ENCODE assay signal across 23 mouse cellular contexts in genomic region chr15:102420986-102421385, GRCm38 (mm10). TPM values are rescaled to one million over a fixed set of nuclear protein-coding genes. Genes with fewer than 3 reads are reported as not detected.
DNase-seq lines count a peak whose midpoint lies in the region; ATAC-seq and TF ChIP-seq lines count a peak whose summit lies in the region.
"Had no signal": no experiment of that assay in that cellular context is flagged by ENCODE, and none has a peak within 500 bp of the region (broad histone marks: within the 10 kb centered on the region; RNA-seq: fewer than 3 reads in every experiment).

No protein-coding gene starts in this region.

- H3K27ac ChIP-seq in heart, embryonic 15.5 days, result peak overlapping the region; percentile 3; the same call in 1 of the 2 replicates
- peak overlapping the region; percentile 1; the same call in 1 of the 2 replicates for H3K27ac ChIP-seq in layer of hippocampus, adult 2 months
- H3K27ac ChIP-seq in MEL (ENCODE audit: control insufficient read depth, low read depth, low read length), result peak overlapping the region; percentile 16; the same call in 1 of the 2 replicates
- H3K27ac ChIP-seq: embryonic facial prominence, embryonic 10.5 days; embryonic facial prominence, embryonic 15.5 days; forebrain, embryonic 12.5 days; heart, embryonic 10.5 days; intestine, embryonic 15.5 days; limb, embryonic 10.5 days; limb, embryonic 15.5 days; liver, embryonic 13.5 days; midbrain, embryonic 12.5 days; neural tube, embryonic 12.5 days had no signal

- no peak overlapping the region for H3K4me2 ChIP-seq in heart, embryonic 15.5 days
- H3K4me2 ChIP-seq: embryonic facial prominence, embryonic 15.5 days; forebrain, embryonic 12.5 days; intestine, embryonic 15.5 days; limb, embryonic 15.5 days; liver, embryonic 13.5 days; midbrain, embryonic 12.5 days; neural tube, embryonic 12.5 days had no signal

- no peak for TF ChIP-seq CTCF in layer of hippocampus, adult 2 months (conservative IDR thresholded peaks at IDR 0.05)
- no peak for TF ChIP-seq CTCF in MEL (IDR thresholded peaks at IDR 0.05 in 2 of 3, conservative IDR thresholded peaks at IDR 0.05 in 1 of 3; ENCODE audit: control insufficient read depth in 1 of 3, insufficient read depth in 1 of 3, low read depth in 2 of 3, low read length in 3 of 3, poor library complexity in 1 of 3, severe bottlenecking in 1 of 3)

- H3K4me3 ChIP-seq in heart, embryonic 15.5 days, result no peak overlapping the region
- H3K4me3 ChIP-seq in layer of hippocampus, adult 2 months, result no peak overlapping the region
- no peak overlapping the region for H3K4me3 ChIP-seq in MEL (ENCODE audit: control insufficient read depth in 1 of 2, insufficient read depth in 1 of 2, low read depth in 2 of 2, low read length in 2 of 2)
- H3K4me3 ChIP-seq: embryonic facial prominence, embryonic 10.5 days; embryonic facial prominence, embryonic 15.5 days; forebrain, embryonic 12.5 days; heart, embryonic 10.5 days; intestine, embryonic 15.5 days; limb, embryonic 10.5 days; limb, embryonic 15.5 days; liver, embryonic 13.5 days; megakaryocyte, embryonic 14.5 days; midbrain, embryonic 12.5 days; myocyte; neural tube, embryonic 12.5 days had no signal

- peaks cover 15% of the 10 kb centered on the region for H3K79me2 ChIP-seq in MEL (ENCODE audit: control insufficient read depth, insufficient read depth, low read length, poor library complexity)

- no peak overlapping the region for H3K9ac ChIP-seq in heart, embryonic 15.5 days
- H3K9ac ChIP-seq in MEL (ENCODE audit: control insufficient read depth, low read depth, low read length, poor library complexity, severe bottlenecking), result 0 out of 2 replicates have a peak overlapping the region, but pooled peaks have one; percentile 8
- H3K9ac ChIP-seq: embryonic facial prominence, embryonic 15.5 days; forebrain, embryonic 12.5 days; intestine, embryonic 15.5 days; limb, embryonic 15.5 days; liver, embryonic 13.5 days; midbrain, embryonic 12.5 days; neural tube, embryonic 12.5 days had no signal

- no peak for ATAC-seq in heart, embryonic 15.5 days (replicated peaks; ENCODE audit: insufficient number of reproducible peaks, insufficient read depth, low FRiP score, low read depth)
- ATAC-seq: hindbrain, embryonic 16.5 days; intestine, embryonic 15.5 days; lung, postnatal 0 days had no signal

- H3K9me3 ChIP-seq in heart, embryonic 15.5 days (replicated peaks), result no peaks in the 10 kb centered on the region
- H3K9me3 ChIP-seq in MEL (replicated peaks; ENCODE audit: insufficient read depth, low read length), result no peaks in the 10 kb centered on the region
- H3K9me3 ChIP-seq: embryonic facial prominence, embryonic 10.5 days; embryonic facial prominence, embryonic 15.5 days; forebrain, embryonic 12.5 days; heart, embryonic 10.5 days; intestine, embryonic 15.5 days; limb, embryonic 10.5 days; limb, embryonic 15.5 days; liver, embryonic 13.5 days; megakaryocyte, embryonic 14.5 days; midbrain, embryonic 12.5 days; neural tube, embryonic 12.5 days had no signal

- no peaks in the 10 kb centered on the region for H3K27me3 ChIP-seq in heart, embryonic 15.5 days
- H3K27me3 ChIP-seq in MEL (ENCODE audit: control insufficient read depth in 1 of 2, insufficient read depth in 2 of 2, low read length in 2 of 2), result no peaks in the 10 kb centered on the region
- H3K27me3 ChIP-seq: embryonic facial prominence, embryonic 15.5 days; forebrain, embryonic 12.5 days; intestine, embryonic 15.5 days; limb, embryonic 15.5 days; liver, embryonic 13.5 days; megakaryocyte, embryonic 14.5 days; midbrain, embryonic 12.5 days; neural tube, embryonic 12.5 days had no signal

- no peaks in the 10 kb centered on the region for H3K4me1 ChIP-seq in heart, embryonic 15.5 days (replicated peaks)
- peaks cover 3 to 5% of the 10 kb centered on the region in 2 experiments; a peak in 3 of 4 replicates for H3K4me1 ChIP-seq in MEL (ENCODE audit: control insufficient read depth in 1 of 2, insufficient read depth in 2 of 2, low read length in 2 of 2)
- H3K4me1 ChIP-seq: embryonic facial prominence, embryonic 10.5 days; embryonic facial prominence, embryonic 15.5 days; forebrain, embryonic 12.5 days; heart, embryonic 10.5 days; intestine, embryonic 15.5 days; limb, embryonic 10.5 days; limb, embryonic 15.5 days; midbrain, embryonic 12.5 days; neural tube, embryonic 12.5 days had no signal

- TF ChIP-seq RAD21 in MEL (IDR thresholded peaks at IDR 0.05; ENCODE audit: low read depth, low read length), result no peak

- H3K36me3 ChIP-seq in heart, embryonic 15.5 days, result peaks cover 22% of the 10 kb centered on the region
- peaks cover 6 to 20% of the 10 kb centered on the region in 2 experiments for H3K36me3 ChIP-seq in MEL (ENCODE audit: control insufficient read depth in 1 of 2, insufficient read depth in 2 of 2, low read length in 2 of 2)

- 50% methylated on average over 1 of the region's 1 CpGs for WGBS in heart, embryonic 15.5 days

- peak in 1 of 2 experiments; percentile 48; a peak in 1 of 4 replicates for TF ChIP-seq EP300 in MEL (IDR thresholded peaks at IDR 0.05; ENCODE audit: low read depth in 1 of 2, low read length in 2 of 2)

- TF ChIP-seq POLR2A in MEL (IDR thresholded peaks at IDR 0.05; ENCODE audit: control insufficient read depth in 1 of 2, insufficient read depth in 1 of 2, low read depth in 1 of 2, low read length in 2 of 2, poor library complexity in 1 of 2), result no peak

- DNase-seq in heart, adult 8-10 months (ENCODE audit: low spot score), result no peak
- no peak for DNase-seq in layer of hippocampus, adult 2 months (ENCODE audit: low spot score in 2 of 2)
- no peak for DNase-seq in layer of hippocampus, postnatal 10 days (ENCODE audit: low spot score in 2 of 2)
- DNase-seq in MEL (ENCODE audit: low read depth, low spot score), result peak; percentile 52
- no peak for DNase-seq in ovary, postnatal 14 days (ENCODE audit: low spot score)
- DNase-seq: adrenal gland, adult 8-10 months; gastrocnemius, postnatal 25 days; liver, embryonic 13.5 days had no signal

TF ChIP-seq in MEL, 35 proteins besides CTCF, POLR2A, EP300 and RAD21:
- TF ChIP-seq GATA1 (IDR thresholded peaks at IDR 0.05; ENCODE audit: low read depth, low read length) (peak; percentile 49), ZMIZ1 (IDR thresholded peaks at IDR 0.05; ENCODE audit: low read depth, low read length) (no peak), MYB (IDR thresholded peaks at IDR 0.05; ENCODE audit: low read depth, low read length) (no peak), ZC3H11A (IDR thresholded peaks at IDR 0.05; ENCODE audit: low read depth, low read length) (no peak), SIN3A (IDR thresholded peaks at IDR 0.05; ENCODE audit: low read length) (peak; percentile 37; the same call in 1 of the 2 replicates), MAX (IDR thresholded peaks at IDR 0.05; ENCODE audit: low read length) (no peak), USF1 (IDR thresholded peaks at IDR 0.05; ENCODE audit: low read depth, low read length) (no peak), ETS1 (IDR thresholded peaks at IDR 0.05; ENCODE audit: low read depth, low read length) (no peak), USF2 (IDR thresholded peaks at IDR 0.05; ENCODE audit: borderline replicate concordance in 1 of 2, insufficient read depth in 1 of 2, low read depth in 1 of 2, low read length in 2 of 2) (no peak)
TF ChIP-seq in MEL: peak in this region for 2.

RNA-seq across cellular contexts. Expression of gene Sp1, which starts 15.0 kb away (rescaled TPM):
- 4.7 and 5.0 TPM in 2 replicates for polyA plus RNA-seq in heart, embryonic 15.5 days (2015; fragmentation: Nextera tagmentation; extraction: Ambion mirVana)
- 10 to 100 TPM; 31.8 to 43.8 (median 38.7) TPM for total RNA-seq in heart, adult 8-10 months (2022)
- total RNA-seq in layer of hippocampus, adult 2 months (2021), result 10 to 100 TPM; 23.1 to 33.0 TPM
- total RNA-seq in layer of hippocampus, postnatal 10 days (2021), result 10 to 100 TPM; 26.2 to 27.6 TPM
- 16.3 and 22.0 TPM in 2 replicates for total RNA-seq in MEL (2012; rRNA removed)
- polyA plus RNA-seq in MEL (2012; ENCODE audit: insufficient read depth in 1 of 2, insufficient read length in 2 of 2, low read depth in 1 of 2, low replicate concordance in 2 of 2, missing spikeins in 1 of 2), result 10 to 100 TPM; 47.2 to 92.3 TPM

RNA-seq across cellular contexts. Expression of gene Amhr2, which starts 24.2 kb away (rescaled TPM):
- polyA plus RNA-seq in heart, embryonic 15.5 days (2015; fragmentation: Nextera tagmentation; extraction: Ambion mirVana), result 4.9 and 5.7 TPM in 2 replicates
- under 1 TPM; 0.19 to 1.00 (median 0.63) TPM for total RNA-seq in heart, adult 8-10 months (2022)
- 1 to 10 TPM in 1 of 2 experiments, under 1 TPM in 1; 0.66 to 1.2 TPM for total RNA-seq in layer of hippocampus, adult 2 months (2021)
- total RNA-seq in layer of hippocampus, postnatal 10 days (2021), result under 1 TPM; 0.42 to 0.75 TPM
- total RNA-seq in MEL (2012; rRNA removed), result 6.9 and 8.0 TPM in 2 replicates
- 10 to 100 TPM in 1 of 2 experiments, not detected in 1; 22.7 TPM for polyA plus RNA-seq in MEL (2012; ENCODE audit: insufficient read depth in 1 of 2, insufficient read length in 2 of 2, low read depth in 1 of 2, low replicate concordance in 2 of 2, missing spikeins in 1 of 2)
- polyA plus RNA-seq: limb, embryonic 10.5 days; midbrain, embryonic 12.5 days had no signal

RNA-seq across cellular contexts. Expression of gene Prr13, which starts 37.8 kb away (rescaled TPM):
- 87.9 and 91.2 TPM in 2 replicates for polyA plus RNA-seq in heart, embryonic 15.5 days (2015; fragmentation: Nextera tagmentation; extraction: Ambion mirVana)
- total RNA-seq in heart, adult 8-10 months (2022), result 10 to 100 TPM; 18.7 to 25.3 (median 22.0) TPM
- 10 to 100 TPM; 40.2 to 42.7 TPM for total RNA-seq in layer of hippocampus, adult 2 months (2021)
- 10 to 100 TPM; 23.3 to 23.4 TPM for total RNA-seq in layer of hippocampus, postnatal 10 days (2021)
- total RNA-seq in MEL (2012; rRNA removed), result 15.2 and 17.3 TPM in 2 replicates
- 10 to 100 TPM in 1 of 2 experiments, not detected in 1; 73.3 TPM for polyA plus RNA-seq in MEL (2012; ENCODE audit: insufficient read depth in 1 of 2, insufficient read length in 2 of 2, low read depth in 1 of 2, low replicate concordance in 2 of 2, missing spikeins in 1 of 2)

RNA-seq across cellular contexts. Expression of gene Pcbp2, which starts 49.4 kb away (rescaled TPM):
- 130 and 139 TPM in 2 replicates for polyA plus RNA-seq in heart, embryonic 15.5 days (2015; fragmentation: Nextera tagmentation; extraction: Ambion mirVana)
- 100 to 1,000 TPM; 452 to 509 (median 465) TPM for total RNA-seq in heart, adult 8-10 months (2022)
- total RNA-seq in layer of hippocampus, adult 2 months (2021), result 100 to 1,000 TPM; 496 to 505 TPM
- 100 to 1,000 TPM; 418 to 481 TPM for total RNA-seq in layer of hippocampus, postnatal 10 days (2021)
- 359 and 427 TPM in 2 replicates for total RNA-seq in MEL (2012; rRNA removed)
- polyA plus RNA-seq in MEL (2012; ENCODE audit: insufficient read depth in 1 of 2, insufficient read length in 2 of 2, low read depth in 1 of 2, low replicate concordance in 2 of 2, missing spikeins in 1 of 2), result 1,000 to 10,000 TPM in 1 of 2 experiments, 100 to 1,000 TPM in 1; 977 to 2,091 TPM

RNA-seq across cellular contexts. Expression of gene Sp7, which starts 54.0 kb away (rescaled TPM):
- polyA plus RNA-seq in heart, embryonic 15.5 days (2015; fragmentation: Nextera tagmentation; extraction: Ambion mirVana), result 0.15 and 0.22 TPM in 2 replicates
- not detected for total RNA-seq in heart, adult 8-10 months (2022)
- total RNA-seq in layer of hippocampus, adult 2 months (2021), result under 1 TPM; 0.32 to 0.49 TPM
- under 1 TPM; 0.18 to 0.27 TPM for total RNA-seq in layer of hippocampus, postnatal 10 days (2021)
- not detected in 2 replicates for total RNA-seq in MEL (2012; rRNA removed)
- polyA plus RNA-seq in MEL (2012; ENCODE audit: insufficient read depth in 1 of 2, insufficient read length in 2 of 2, low read depth in 1 of 2, low replicate concordance in 2 of 2, missing spikeins in 1 of 2), result not detected
- total RNA-seq: gastrocnemius, postnatal 25 days; heart, postnatal 25 days had no signal
- polyA plus RNA-seq: lung, postnatal 0 days had no signal
